Mouse (Mus musculus): ENCODE measurements around the gene Laptm4a. TPM values are rescaled to one million over a fixed set of nuclear protein-coding genes. Genes with fewer than 3 reads are reported as not detected.
"Not testable (repeated sequence)": the region's sequence is repeated elsewhere in the genome, so short reads cannot be mapped to it uniquely, and the experiment has no call there.

The Laptm4a gene
- polyA plus RNA-seq, 1 experiment from 2014 or later: 292 TPM

- Histone ChIP-seq H3K36me3 (no peaks in the 10 kb centered on the region), H3K27ac (replicated peaks) (no peak overlapping the region), H3K9ac (replicated peaks) (0 out of 2 replicates have a peak overlapping the region, but pooled peaks have one; percentile 9), H3K9me3 (no peaks in the 10 kb centered on the region), H3K4me3 (no peak overlapping the region), H3K4me2 (replicated peaks) (no peak overlapping the region), H3K4me1 (peaks cover 16% of the 10 kb centered on the region), H3K27me3 (no peaks in the 10 kb centered on the region)
- WGBS: 35% methylated on average over 5 of the region's 5 CpGs
- ATAC-seq (replicated peaks): peak; percentile 35; the same call in 1 of the 2 replicates
Measured at GRCm38 (mm10) chr12:8916378-8916777, 5.1 kb upstream of the Laptm4a start.

GRCm38 (mm10) chr12:8919231-8919630 is 2.2 kb upstream of the Laptm4a start:
- no peak overlapping the region for H3K4me3 ChIP-seq
- no peaks in the 10 kb centered on the region for H3K36me3 ChIP-seq
- WGBS: 87% methylated on average over 3 of the region's 3 CpGs
- H3K4me2 ChIP-seq (replicated peaks): no peak overlapping the region
- H3K4me1 ChIP-seq: peaks cover 25% of the 10 kb centered on the region
- ATAC-seq (replicated peaks): no peak
- no peak overlapping the region for H3K9ac ChIP-seq (replicated peaks)
- no peak overlapping the region for H3K27ac ChIP-seq (replicated peaks)
- no peaks in the 10 kb centered on the region for H3K27me3 ChIP-seq
- H3K9me3 ChIP-seq: no peaks in the 10 kb centered on the region

- H3K4me3 ChIP-seq: peak overlapping the region; percentile 75
- peak overlapping the region; percentile 58 for H3K9ac ChIP-seq (replicated peaks)
- ATAC-seq (replicated peaks): no peak
- peak overlapping the region; percentile 98 for H3K27ac ChIP-seq (replicated peaks)
- H3K27me3 ChIP-seq: no peaks in the 10 kb centered on the region
- WGBS: 27% methylated on average over 1 of the region's 1 CpGs
- peak overlapping the region; percentile 50 for H3K4me2 ChIP-seq (replicated peaks)
- H3K4me1 ChIP-seq: peaks cover 34% of the 10 kb centered on the region
- H3K36me3 ChIP-seq: no peaks in the 10 kb centered on the region
- H3K9me3 ChIP-seq: no peaks in the 10 kb centered on the region
Measured at GRCm38 (mm10) chr12:8920996-8921393, 469 bp upstream of the Laptm4a start.

- Histone ChIP-seq H3K36me3 (no peaks in the 10 kb centered on the region), H3K4me2 (replicated peaks) (peak overlapping the region; percentile 69), H3K4me1 (peaks cover 29% of the 10 kb centered on the region), H3K4me3 (peak overlapping the region; percentile 75), H3K9ac (replicated peaks) (peak overlapping the region; percentile 88), H3K27me3 (no peaks in the 10 kb centered on the region), H3K9me3 (no peaks in the 10 kb centered on the region), H3K27ac (replicated peaks) (peak overlapping the region; percentile 98)
- ATAC-seq (replicated peaks): no peak
- 5% methylated on average over 30 of the region's 30 CpGs for WGBS
Measured at GRCm38 (mm10) chr12:8922369-8923124, 1.1 kb downstream of the Laptm4a start.

- Histone ChIP-seq H3K27me3 (no peaks in the 10 kb centered on the region), H3K36me3 (no peaks in the 10 kb centered on the region), H3K4me2 (replicated peaks) (peak overlapping the region; percentile 69), H3K9me3 (no peaks in the 10 kb centered on the region), H3K4me1 (peaks cover 29% of the 10 kb centered on the region), H3K4me3 (peak overlapping the region; percentile 75), H3K27ac (replicated peaks) (peak overlapping the region; percentile 98), H3K9ac (replicated peaks) (peak overlapping the region; percentile 88)
- 22% methylated on average over 5 of the region's 5 CpGs for WGBS
- no peak for ATAC-seq (replicated peaks)
Measured at GRCm38 (mm10) chr12:8923125-8923410, 1.6 kb downstream of the Laptm4a start.

- Histone ChIP-seq H3K4me3 (peak overlapping the region; percentile 75), H3K27ac (replicated peaks) (peak overlapping the region; percentile 98), H3K27me3 (no peaks in the 10 kb centered on the region), H3K36me3 (no peaks in the 10 kb centered on the region), H3K9ac (replicated peaks) (peak overlapping the region; percentile 88; the same call in 1 of the 2 replicates), H3K4me1 (peaks cover 29% of the 10 kb centered on the region), H3K4me2 (replicated peaks) (peak overlapping the region; percentile 69), H3K9me3 (no peaks in the 10 kb centered on the region)
- no peak for ATAC-seq (replicated peaks)
- WGBS: 49% methylated on average over 2 of the region's 2 CpGs
Measured at GRCm38 (mm10) chr12:8923603-8924002, 2.1 kb downstream of the Laptm4a start.

GRCm38 (mm10) chr12:8927652-8928051 is 6.2 kb downstream of the Laptm4a start:
- H3K27me3 ChIP-seq: no peaks in the 10 kb centered on the region
- H3K4me2 ChIP-seq (replicated peaks): no peak overlapping the region
- H3K27ac ChIP-seq (replicated peaks): no peak overlapping the region
- no peaks in the 10 kb centered on the region for H3K9me3 ChIP-seq
- WGBS: 95% methylated on average over 3 of the region's 3 CpGs
- peaks cover 39% of the 10 kb centered on the region for H3K4me1 ChIP-seq
- H3K9ac ChIP-seq (replicated peaks): no peak overlapping the region
- peaks cover 4% of the 10 kb centered on the region; the same call in 1 of the 2 replicates for H3K36me3 ChIP-seq
- ATAC-seq (replicated peaks): no peak
- H3K4me3 ChIP-seq: no peak overlapping the region

- no peak for ATAC-seq (replicated peaks)
- 78% methylated on average over 4 of the region's 4 CpGs for WGBS
Measured at GRCm38 (mm10) chr12:8928766-8929165, 7.3 kb downstream of the Laptm4a start.

GRCm38 (mm10) chr12:8931083-8931482 is 9.6 kb downstream of the Laptm4a start:
- no peaks in the 10 kb centered on the region for H3K9me3 ChIP-seq
- no peak overlapping the region for H3K4me3 ChIP-seq
- no peak overlapping the region for H3K9ac ChIP-seq (replicated peaks)
- peaks cover 15% of the 10 kb centered on the region for H3K4me1 ChIP-seq
- 87% methylated on average over 4 of the region's 4 CpGs for WGBS
- no peaks in the 10 kb centered on the region for H3K27me3 ChIP-seq
- no peak overlapping the region for H3K4me2 ChIP-seq (replicated peaks)
- ATAC-seq (replicated peaks): no peak
- peaks cover 29% of the 10 kb centered on the region for H3K36me3 ChIP-seq
- no peak overlapping the region for H3K27ac ChIP-seq (replicated peaks)

More at GRCm38 (mm10) chr12:8928766-8929165, 7.3 kb downstream of the Laptm4a start:
- H3K4me3 ChIP-seq: no peak overlapping the region
- H3K4me1 ChIP-seq: peaks cover 29% of the 10 kb centered on the region
- H3K9ac ChIP-seq (replicated peaks): no peak overlapping the region
- no peaks in the 10 kb centered on the region for H3K27me3 ChIP-seq
- no peak overlapping the region for H3K27ac ChIP-seq (replicated peaks)
- no peaks in the 10 kb centered on the region for H3K9me3 ChIP-seq
- peaks cover 11% of the 10 kb centered on the region for H3K36me3 ChIP-seq
- no peak overlapping the region for H3K4me2 ChIP-seq (replicated peaks)

GRCm38 (mm10) chr12:8935349-8935748 is 13.9 kb downstream of the Laptm4a start:
- Histone ChIP-seq H3K27ac (replicated peaks) (no peak overlapping the region), H3K27me3 (no peaks in the 10 kb centered on the region), H3K9ac (replicated peaks) (no peak overlapping the region), H3K4me3 (no peak overlapping the region), H3K36me3 (peaks cover 61% of the 10 kb centered on the region), H3K9me3 (no peaks in the 10 kb centered on the region), H3K4me2 (replicated peaks) (no peak overlapping the region), H3K4me1 (peaks cover 9% of the 10 kb centered on the region)
- 84% methylated on average over 5 of the region's 5 CpGs for WGBS
- ATAC-seq (replicated peaks): no peak

GRCm38 (mm10) chr12:8936210-8936609 is 14.7 kb downstream of the Laptm4a start:
- H3K36me3 ChIP-seq: peaks cover 61% of the 10 kb centered on the region
- H3K27me3 ChIP-seq; H3K4me3 ChIP-seq; H3K27ac ChIP-seq (replicated peaks); H3K4me2 ChIP-seq (replicated peaks); H3K9me3 ChIP-seq; H3K9ac ChIP-seq (replicated peaks); H3K4me1 ChIP-seq; ATAC-seq (replicated peaks): not testable (repeated sequence)
- 74% methylated on average over 4 of the region's 4 CpGs for WGBS

- Histone ChIP-seq H3K36me3 (peaks cover 48% of the 10 kb centered on the region), H3K4me3 (no peak overlapping the region)
- no peak for ATAC-seq (replicated peaks)
Measured at GRCm38 (mm10) chr12:8939490-8939889, 18.0 kb downstream of the Laptm4a start.

More at GRCm38 (mm10) chr12:8939490-8939889, 18.0 kb downstream of the Laptm4a start:
- no peaks in the 10 kb centered on the region for H3K4me1 ChIP-seq
- no peaks in the 10 kb centered on the region for H3K9me3 ChIP-seq
- no peak overlapping the region for H3K27ac ChIP-seq (replicated peaks)
- H3K9ac ChIP-seq (replicated peaks): no peak overlapping the region
- no peaks in the 10 kb centered on the region for H3K27me3 ChIP-seq
- no peak overlapping the region for H3K4me2 ChIP-seq (replicated peaks)
- 95% methylated on average over 4 of the region's 4 CpGs for WGBS

All from forebrain, embryonic 15.5 days (tissue).